20 mouse cellular contexts compared by ENCODE assay signal in genomic region chr7:78995034-78995433, GRCm38 (mm10). TPM values are rescaled to one million over a fixed set of nuclear protein-coding genes. Genes with fewer than 3 reads are reported as not detected.
"Had no signal": no experiment of that assay in that cellular context is flagged by ENCODE, and none has a peak within 500 bp of the region (broad histone marks: within the 10 kb centered on the region; RNA-seq: fewer than 3 reads in every experiment).

No protein-coding gene starts in this region.

- DNase-seq: lung, adult 2 months; lung, postnatal 14 days; lung, postnatal 36 days; right cerebral cortex, postnatal 14 days; thymus, adult 2 months; thymus, postnatal 25 days; thymus, postnatal 4 days had no signal

- H3K27ac ChIP-seq: lung, embryonic 15.5 days; macrophage; midbrain, embryonic 13.5 days; midbrain, embryonic 15.5 days; neural tube, embryonic 12.5 days; stomach, embryonic 15.5 days; stomach, postnatal 0 days had no signal

- H3K9me3 ChIP-seq: lung, embryonic 15.5 days; megakaryocyte, embryonic 14.5 days; midbrain, embryonic 13.5 days; midbrain, embryonic 15.5 days; neural tube, embryonic 12.5 days; stomach, embryonic 15.5 days had no signal

- H3K36me3 ChIP-seq: lung, embryonic 15.5 days; midbrain, embryonic 13.5 days; midbrain, embryonic 15.5 days; neural tube, embryonic 12.5 days; stomach, embryonic 15.5 days had no signal

- H3K27me3 ChIP-seq: midbrain, embryonic 15.5 days; neural tube, embryonic 12.5 days; stomach, embryonic 15.5 days had no signal

- H3K4me3 ChIP-seq: lung, embryonic 15.5 days; megakaryocyte, embryonic 14.5 days; midbrain, embryonic 13.5 days; midbrain, embryonic 15.5 days; neural tube, embryonic 12.5 days; stomach, embryonic 15.5 days had no signal

RNA-seq across cellular contexts. Expression of gene Acan, which starts 58.2 kb away (rescaled TPM):
- total RNA-seq: megakaryocyte progenitor cell, adult 5-6 weeks; monocyte, adult 5-6 weeks; neutrophil, adult 5-6 weeks had no signal
- polyA plus RNA-seq: macrophage; midbrain, embryonic 11.5 days; urinary bladder, adult 2 months had no signal
